Mouse (Mus musculus) cerebellum, adult 2 months (tissue): ENCODE measurements around the gene Fbn1.

ENCODE experiments used
- CTCF ChIP-seq: fragments of 200-500 bp; IDR thresholded peaks from 2 replicates; pipeline ENCODE4 v1.5.1; 2011; ENCODE audit warnings: low read depth, mild to moderate bottlenecking, control low read depth, low read length, moderate library complexity, borderline replicate concordance; ENCODE audit not compliant: insufficient read depth
- POLR2A ChIP-seq: fragments of 200-500 bp; IDR thresholded peaks from 2 replicates; pipeline ENCODE4 v1.6.1; 2011; ENCODE audit warnings: low read length, control low read depth, borderline replicate concordance; ENCODE audit not compliant: insufficient read depth

DNA sequence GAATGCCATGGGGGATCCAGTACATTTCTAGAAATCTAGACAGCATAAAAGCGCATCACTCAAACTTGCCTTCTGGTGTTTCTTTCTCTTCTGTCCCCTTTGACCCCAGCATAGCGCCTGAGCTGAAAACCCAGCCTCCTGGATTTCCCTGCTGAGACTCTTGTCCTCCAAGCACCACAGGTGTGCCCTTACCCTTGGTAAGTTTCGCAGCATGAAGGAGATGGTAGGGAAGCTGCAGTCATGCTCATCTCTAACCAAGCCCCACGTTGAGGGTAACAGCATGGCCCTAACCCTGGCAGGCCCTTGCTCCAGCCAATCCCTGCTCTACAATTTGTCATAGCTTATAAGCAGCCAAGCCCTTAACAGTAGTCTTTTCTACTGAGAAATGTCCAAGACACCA, 122.9 kb downstream of the Fbn1 start:
- TF ChIP-seq CTCF (no peak), POLR2A (no peak)
